ENCODE assay signal across 13 mouse cellular contexts in genomic region chr7:125934319-125934718, GRCm38 (mm10).
DNase-seq lines count a peak whose midpoint lies in the region; ATAC-seq and TF ChIP-seq lines count a peak whose summit lies in the region.
"Had no signal": no experiment of that assay in that cellular context is flagged by ENCODE, and none has a peak within 500 bp of the region (broad histone marks: within the 10 kb centered on the region; RNA-seq: fewer than 3 reads in every experiment).

No protein-coding gene starts in this region.

- no peak overlapping the region for H3K4me3 ChIP-seq in heart, embryonic 15.5 days
- H3K4me3 ChIP-seq in embryonic facial prominence, embryonic 13.5 days = no peak overlapping the region
- no peak overlapping the region for H3K4me3 ChIP-seq in hindbrain, postnatal 0 days (ENCODE audit: low read length)
- no peak overlapping the region for H3K4me3 ChIP-seq in midbrain, postnatal 0 days (ENCODE audit: low read depth, low read length)
- H3K4me3 ChIP-seq: erythroblast, embryonic 14.5 days; hindbrain, embryonic 15.5 days had no signal

- H3K9ac ChIP-seq in heart, embryonic 15.5 days = no peak overlapping the region; the same call in 1 of the 2 replicates
- no peak overlapping the region for H3K9ac ChIP-seq in embryonic facial prominence, embryonic 13.5 days
- H3K9ac ChIP-seq in hindbrain, postnatal 0 days (replicated peaks; ENCODE audit: low read length) = no peak overlapping the region
- no peak overlapping the region for H3K9ac ChIP-seq in midbrain, postnatal 0 days (replicated peaks; ENCODE audit: low read length, poor library complexity, severe bottlenecking)
- H3K9ac ChIP-seq: hindbrain, embryonic 15.5 days had no signal

- peak overlapping the region; percentile 91 for H3K27ac ChIP-seq in heart, embryonic 15.5 days
- H3K27ac ChIP-seq in embryonic facial prominence, embryonic 13.5 days = no peak overlapping the region
- H3K27ac ChIP-seq in hindbrain, postnatal 0 days = peak overlapping the region; percentile 45; the same call in 1 of the 2 replicates
- H3K27ac ChIP-seq in midbrain, postnatal 0 days (ENCODE audit: low read depth, low read length) = peak overlapping the region; percentile 62; the same call in 1 of the 2 replicates

- H3K4me2 ChIP-seq in heart, embryonic 15.5 days = peak overlapping the region; percentile 56
- H3K4me2 ChIP-seq in embryonic facial prominence, embryonic 13.5 days = peak overlapping the region; percentile 40; the same call in 1 of the 2 replicates
- no peak overlapping the region for H3K4me2 ChIP-seq in hindbrain, postnatal 0 days (ENCODE audit: low read depth, low read length)
- H3K4me2 ChIP-seq in midbrain, postnatal 0 days (ENCODE audit: low read depth, low read length, poor library complexity, severe bottlenecking) = no peak overlapping the region
- H3K4me2 ChIP-seq: hindbrain, embryonic 15.5 days had no signal

- no peak for ATAC-seq in heart, embryonic 15.5 days (replicated peaks; ENCODE audit: insufficient number of reproducible peaks, insufficient read depth, low FRiP score, low read depth)
- no peak for ATAC-seq in embryonic facial prominence, embryonic 13.5 days (ENCODE audit: insufficient number of reproducible peaks, insufficient read depth, low FRiP score, low TSS enrichment, low read depth)
- ATAC-seq in hindbrain, postnatal 0 days = no peak
- no peak for ATAC-seq in midbrain, postnatal 0 days (ENCODE audit: low FRiP score)
- ATAC-seq: Patski had no signal

- 63% methylated on average over 2 of the region's 2 CpGs for WGBS in heart, embryonic 15.5 days
- WGBS in embryonic facial prominence, embryonic 13.5 days = 60% methylated on average over 2 of the region's 2 CpGs
- WGBS in hindbrain, postnatal 0 days = 68% methylated on average over 2 of the region's 2 CpGs
- 47% methylated on average over 2 of the region's 2 CpGs for WGBS in midbrain, postnatal 0 days

- intact Hi-C loops in heart, postnatal 14 days (cut with DNase I) = no loop called here

- no peaks in the 10 kb centered on the region for H3K27me3 ChIP-seq in heart, embryonic 15.5 days
- H3K27me3 ChIP-seq in embryonic facial prominence, embryonic 13.5 days = peaks cover 10% of the 10 kb centered on the region
- no peaks in the 10 kb centered on the region for H3K27me3 ChIP-seq in hindbrain, postnatal 0 days (ENCODE audit: insufficient read depth, low read length)
- H3K27me3 ChIP-seq in midbrain, postnatal 0 days (ENCODE audit: insufficient read depth, low read length) = no peaks in the 10 kb centered on the region
- H3K27me3 ChIP-seq: hindbrain, embryonic 15.5 days had no signal

- H3K9me3 ChIP-seq in heart, embryonic 15.5 days (replicated peaks) = no peaks in the 10 kb centered on the region
- no peaks in the 10 kb centered on the region for H3K9me3 ChIP-seq in embryonic facial prominence, embryonic 13.5 days
- H3K9me3 ChIP-seq in hindbrain, postnatal 0 days (ENCODE audit: low read length) = no peaks in the 10 kb centered on the region
- H3K9me3 ChIP-seq in midbrain, postnatal 0 days (ENCODE audit: low read length) = no peaks in the 10 kb centered on the region
- H3K9me3 ChIP-seq: hindbrain, embryonic 15.5 days had no signal

- no peak for DNase-seq in heart, postnatal 14 days
- no peak for DNase-seq in hindbrain, postnatal 0 days (ENCODE audit: low spot score)
- no peak for DNase-seq in midbrain, postnatal 0 days (ENCODE audit: low spot score)
- no peak for DNase-seq in layer of hippocampus, adult 9-10 months (ENCODE audit: low spot score)
- no peak for DNase-seq in right cerebral cortex, adult 18-20 months
- DNase-seq in ovary, postnatal 10 days (ENCODE audit: low spot score) = no peak
- DNase-seq: cerebellum, postnatal 14 days; liver had no signal

- no peak for TF ChIP-seq CTCF in hindbrain, postnatal 0 days (IDR thresholded peaks at IDR 0.05; ENCODE audit: low read depth)
- TF ChIP-seq CTCF in midbrain, postnatal 0 days (IDR thresholded peaks at IDR 0.05) = no peak

- peaks cover 47% of the 10 kb centered on the region for H3K4me1 ChIP-seq in heart, embryonic 15.5 days (replicated peaks)
- peaks cover 36% of the 10 kb centered on the region for H3K4me1 ChIP-seq in embryonic facial prominence, embryonic 13.5 days
- peaks cover 9% of the 10 kb centered on the region for H3K4me1 ChIP-seq in hindbrain, postnatal 0 days (ENCODE audit: insufficient read depth, low read length)
- H3K4me1 ChIP-seq in midbrain, postnatal 0 days (ENCODE audit: insufficient read depth, low read length) = peaks cover 21% of the 10 kb centered on the region; the same call in 1 of the 2 replicates

- H3K36me3 ChIP-seq in heart, embryonic 15.5 days = no peaks in the 10 kb centered on the region
- H3K36me3 ChIP-seq in embryonic facial prominence, embryonic 13.5 days = no peaks in the 10 kb centered on the region
- no peaks in the 10 kb centered on the region for H3K36me3 ChIP-seq in hindbrain, postnatal 0 days (ENCODE audit: insufficient read depth, low read length)
- H3K36me3 ChIP-seq in midbrain, postnatal 0 days (ENCODE audit: insufficient read depth, low read length) = no peaks in the 10 kb centered on the region
- H3K36me3 ChIP-seq: hindbrain, embryonic 15.5 days had no signal

Comparison
In these comparisons a context has a peak if more than half of its experiments do, and no peak if none do; other contexts are left out.
1. H3K4me2 ChIP-seq: peak in heart, embryonic 15.5 days (single experiment) and embryonic facial prominence, embryonic 13.5 days (single experiment); none in hindbrain, postnatal 0 days (single experiment) and midbrain, postnatal 0 days (single experiment).